Mouse (Mus musculus) liver, embryonic 15.5 days (tissue): ENCODE results near the gene Fbxl17. TPM values are rescaled to one million over a fixed set of nuclear protein-coding genes. Genes with fewer than 3 reads are reported as not detected.

ENCODE experiments used
- ATAC-seq: fragments of 200-750 bp; cut with Nextera tagmentation; 2 replicates; pipeline ENCODE4 v1.8.0; 2017; ENCODE audit warnings: moderate number of reproducible peaks, mild to moderate bottlenecking, moderate library complexity; ENCODE audit not compliant: insufficient read depth
- H3K27ac ChIP-seq: fragments of 300-500 bp; sonication (generic); replicated peaks from 2 replicates; pipeline ENCODE4 v1.5.1; 2015; ENCODE audit warnings: mild to moderate bottlenecking, inconsistent platforms
- H3K27me3 ChIP-seq: fragments of 300-500 bp; sonication (generic); 2 replicates; pipeline ENCODE4 v1.6.1; 2015; ENCODE audit warnings: mild to moderate bottlenecking, inconsistent platforms
- H3K36me3 ChIP-seq: fragments of 300-500 bp; sonication (generic); replicated peaks from 2 replicates; pipeline ENCODE4 v1.6.1; 2015; ENCODE audit warnings: moderate library complexity, mild to moderate bottlenecking, inconsistent platforms
- H3K4me1 ChIP-seq: fragments of 300-500 bp; sonication (generic); replicated peaks from 2 replicates; pipeline ENCODE4 v1.6.1; 2015; ENCODE audit warnings: inconsistent platforms
- H3K4me2 ChIP-seq: fragments of 300-500 bp; sonication (generic); 2 replicates; pipeline ENCODE4 v1.6.1; 2015; ENCODE audit warnings: moderate library complexity, mild to moderate bottlenecking, inconsistent platforms
- H3K4me3 ChIP-seq: fragments of 300-500 bp; sonication (generic); replicated peaks from 2 replicates; pipeline ENCODE4 v1.5.1; 2015; ENCODE audit warnings: mild to moderate bottlenecking, inconsistent platforms
- H3K9ac ChIP-seq: fragments of 300-500 bp; sonication (generic); 2 replicates; pipeline ENCODE4 v1.6.1; 2015; ENCODE audit warnings: moderate library complexity, mild to moderate bottlenecking, inconsistent platforms
- H3K9me3 ChIP-seq: fragments of 300-500 bp; sonication (generic); replicated peaks from 2 replicates; pipeline ENCODE4 v1.6.1; 2016; ENCODE audit warnings: inconsistent platforms
- WGBS: fragments of 180-500 bp; shearing (Covaris S2); methylation state at CpG from one replicate; pipeline ENCODE4 v1.1.7; 2015; ENCODE audit warnings: mixed read lengths; ENCODE audit not compliant: insufficient replicate concordance; 5-methylcytosine and 5-hydroxymethylcytosine counted together
- polyA plus RNA-seq: library from polyadenylated mRNA; unstranded; fragments of >200 nt; fragmentation: Nextera tagmentation; extraction: Ambion mirVana; gene quantifications from 2 replicates; pipeline ENCODE4 v1.2.1, GENCODE M21; 2015

Gene Fbxl17
- polyA plus RNA-seq, 1 experiment from 2014 or later = 1.8 TPM

DNA sequence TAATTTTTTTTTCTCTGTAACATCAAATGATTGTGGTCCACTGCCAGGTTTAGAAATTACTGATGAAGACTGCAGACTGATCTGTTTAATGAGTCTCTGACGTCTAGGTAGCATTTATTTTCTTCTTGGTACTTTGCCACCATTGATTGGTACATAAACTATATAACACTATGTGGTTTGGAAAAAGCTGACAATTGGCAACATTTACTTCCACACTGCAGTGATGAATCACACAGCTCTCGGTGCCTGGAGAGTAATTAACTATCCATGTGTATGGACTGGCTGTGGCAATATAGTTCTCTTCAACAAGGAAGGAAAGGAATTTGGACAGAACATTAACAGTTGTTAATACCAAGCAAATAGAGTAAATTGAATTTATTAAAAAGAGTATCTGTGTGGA is 404.3 kb downstream of the Fbxl17 start:
- no peak overlapping the region for H3K4me2 ChIP-seq
- H3K4me1 ChIP-seq = no peaks in the 10 kb centered on the region
- no peaks in the 10 kb centered on the region for H3K27me3 ChIP-seq
- no peak overlapping the region for H3K4me3 ChIP-seq
- no peaks in the 10 kb centered on the region for H3K9me3 ChIP-seq
- no peak overlapping the region for H3K9ac ChIP-seq
- ATAC-seq = no peak
- 71% methylated on average over 2 of the region's 2 CpGs for WGBS
- no peak overlapping the region for H3K27ac ChIP-seq
- H3K36me3 ChIP-seq = no peaks in the 10 kb centered on the region

DNA sequence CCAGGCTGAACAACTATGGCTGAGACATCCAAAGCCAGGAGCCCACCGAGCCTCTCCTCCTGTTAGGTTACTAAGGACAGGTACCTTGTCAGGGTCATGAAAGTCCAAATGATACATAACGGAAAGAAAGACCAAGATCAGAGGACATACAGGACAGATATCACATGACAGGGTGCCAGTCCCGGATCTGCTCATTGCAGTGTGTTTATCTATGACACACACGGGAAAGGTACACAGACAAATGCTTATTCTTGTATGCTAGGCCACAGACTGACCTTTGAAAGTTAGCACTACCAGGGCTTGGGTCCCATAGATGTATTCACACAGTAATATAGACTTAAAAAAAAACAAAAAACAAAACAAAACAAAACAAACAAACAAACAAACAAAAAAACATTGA is 404.8 kb downstream of the Fbxl17 start:
- Histone ChIP-seq H3K27ac (no peak overlapping the region), H3K27me3 (no peaks in the 10 kb centered on the region), H3K36me3 (no peaks in the 10 kb centered on the region), H3K9me3 (no peaks in the 10 kb centered on the region), H3K9ac (no peak overlapping the region), H3K4me1 (no peaks in the 10 kb centered on the region), H3K4me2 (no peak overlapping the region), H3K4me3 (no peak overlapping the region)
- no peak for ATAC-seq
- 57% methylated on average over 4 of the region's 4 CpGs for WGBS

DNA sequence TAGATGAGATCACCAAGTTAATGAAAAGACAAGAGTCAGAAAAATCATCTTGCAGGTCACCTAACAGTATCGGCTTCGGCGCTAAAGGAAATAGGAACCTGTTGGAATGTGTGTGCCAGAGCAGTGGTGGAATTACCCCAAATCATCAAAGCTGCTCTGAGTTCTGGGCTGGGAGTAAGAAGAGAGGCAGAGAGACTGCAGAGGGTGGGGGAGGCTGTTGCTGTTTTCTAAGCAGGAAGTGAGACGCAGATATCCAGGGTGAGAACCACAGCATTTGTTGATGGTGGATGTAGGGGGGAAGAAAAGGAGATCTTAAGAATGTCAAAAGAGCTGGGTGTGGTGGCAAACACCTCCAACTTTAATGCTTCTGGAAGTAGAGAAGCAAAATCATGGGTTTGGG is 406.6 kb downstream of the Fbxl17 start:
- H3K27me3 ChIP-seq = no peaks in the 10 kb centered on the region
- no peak overlapping the region for H3K4me3 ChIP-seq
- no peak for ATAC-seq
- H3K4me2 ChIP-seq = no peak overlapping the region
- no peak overlapping the region for H3K27ac ChIP-seq
- WGBS = 47% methylated on average over 4 of the region's 4 CpGs
- no peaks in the 10 kb centered on the region for H3K36me3 ChIP-seq
- H3K9ac ChIP-seq = no peak overlapping the region
- H3K4me1 ChIP-seq = no peaks in the 10 kb centered on the region
- no peaks in the 10 kb centered on the region for H3K9me3 ChIP-seq

DNA sequence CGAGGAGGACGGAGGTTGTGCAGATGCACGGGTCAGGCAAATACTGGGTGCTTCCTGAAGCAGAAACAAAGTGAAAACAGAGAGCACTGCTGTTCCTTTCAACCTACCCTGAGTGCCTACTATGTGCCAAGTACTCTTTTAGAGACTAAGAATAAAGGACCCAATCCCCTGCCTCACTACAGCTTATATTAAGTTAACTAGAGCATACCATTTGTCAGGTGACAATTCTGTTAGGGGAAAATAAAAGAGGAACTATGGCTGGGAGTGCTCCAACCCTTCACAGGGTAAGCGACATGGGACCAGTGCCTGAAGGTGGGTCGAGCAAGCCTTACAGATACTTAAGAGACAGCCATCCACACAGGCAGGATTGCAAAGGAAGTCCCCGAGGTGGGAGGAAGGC is 407.0 kb downstream of the Fbxl17 start:
- no peak for ATAC-seq
- Histone ChIP-seq H3K4me2 (no peak overlapping the region), H3K36me3 (no peaks in the 10 kb centered on the region), H3K4me1 (no peaks in the 10 kb centered on the region), H3K9ac (no peak overlapping the region), H3K27me3 (no peaks in the 10 kb centered on the region), H3K27ac (no peak overlapping the region), H3K9me3 (no peaks in the 10 kb centered on the region), H3K4me3 (no peak overlapping the region)
- WGBS = 44% methylated on average over 6 of the region's 6 CpGs

DNA sequence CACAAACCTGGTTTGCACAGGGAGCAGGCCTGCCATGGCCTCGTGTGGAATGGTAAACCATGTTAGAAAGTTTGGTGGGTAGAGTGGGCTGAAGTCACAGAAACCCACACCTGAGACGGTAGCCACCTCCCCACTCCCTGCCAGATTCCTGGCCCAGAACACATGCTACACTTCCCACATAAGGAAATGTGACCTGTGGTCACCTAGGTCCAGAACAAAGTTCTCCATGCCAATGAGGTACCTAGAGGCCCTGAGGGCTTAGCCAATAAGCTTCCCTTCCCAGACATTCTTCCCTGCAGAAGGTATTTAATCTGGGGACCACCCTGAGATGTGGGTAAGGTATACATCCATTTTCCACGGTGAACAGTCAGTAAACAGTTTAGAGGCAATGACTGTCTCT is 409.7 kb downstream of the Fbxl17 start:
- Histone ChIP-seq H3K27me3 (no peaks in the 10 kb centered on the region), H3K27ac (no peak overlapping the region), H3K4me2 (no peak overlapping the region), H3K4me1 (no peaks in the 10 kb centered on the region), H3K9ac (no peak overlapping the region), H3K4me3 (no peak overlapping the region), H3K36me3 (no peaks in the 10 kb centered on the region), H3K9me3 (no peaks in the 10 kb centered on the region)
- ATAC-seq = no peak
- 62% methylated on average over 3 of the region's 3 CpGs for WGBS

DNA sequence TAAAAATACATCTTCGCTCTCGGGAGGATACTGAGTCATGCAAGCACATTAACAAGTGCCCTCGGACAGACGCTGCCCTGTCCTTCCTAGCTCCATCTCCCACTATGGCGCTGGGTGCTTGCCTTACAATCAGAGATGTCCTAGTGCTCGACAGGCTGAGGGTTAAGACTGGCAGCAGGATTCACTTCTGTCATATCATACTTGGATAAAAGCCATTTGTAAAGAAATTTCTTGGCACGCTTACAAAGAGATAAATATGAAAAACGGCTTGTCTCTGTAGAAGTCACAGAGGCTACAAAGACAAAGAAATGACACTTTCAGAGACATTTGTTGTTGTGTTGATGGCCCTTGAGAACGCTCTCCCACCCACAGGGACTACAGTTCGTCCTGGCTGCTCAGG is 412.6 kb downstream of the Fbxl17 start:
- H3K4me1 ChIP-seq = no peaks in the 10 kb centered on the region
- no peak overlapping the region for H3K4me3 ChIP-seq
- 71% methylated on average over 10 of the region's 10 CpGs for WGBS
- no peaks in the 10 kb centered on the region for H3K27me3 ChIP-seq
- H3K27ac ChIP-seq = no peak overlapping the region
- no peak for ATAC-seq
- H3K9ac ChIP-seq = no peak overlapping the region
- no peaks in the 10 kb centered on the region for H3K36me3 ChIP-seq
- no peak overlapping the region for H3K4me2 ChIP-seq
- H3K9me3 ChIP-seq = no peaks in the 10 kb centered on the region

DNA sequence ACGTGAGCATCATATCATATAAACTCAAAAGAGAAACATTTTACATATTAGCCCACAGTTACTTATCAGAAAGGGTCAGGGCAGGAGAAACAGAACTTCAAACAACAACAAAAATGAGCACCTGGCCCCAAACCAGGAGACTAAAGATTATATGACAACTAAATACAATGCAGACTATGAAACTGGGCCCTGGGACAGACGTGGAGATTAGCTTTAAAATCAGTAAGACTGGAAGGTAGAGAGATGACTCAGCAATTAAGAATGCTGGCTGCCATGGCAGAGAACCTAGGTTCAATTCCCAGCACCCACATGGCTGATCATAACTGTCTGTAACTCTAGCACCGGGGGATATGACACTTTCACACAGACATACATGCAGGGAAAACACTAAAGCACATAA is 413.3 kb downstream of the Fbxl17 start:
- no peak for ATAC-seq
- Histone ChIP-seq H3K4me1 (no peaks in the 10 kb centered on the region), H3K9ac (no peak overlapping the region), H3K9me3 (no peaks in the 10 kb centered on the region), H3K4me2 (no peak overlapping the region), H3K4me3 (no peak overlapping the region), H3K36me3 (no peaks in the 10 kb centered on the region), H3K27ac (no peak overlapping the region), H3K27me3 (no peaks in the 10 kb centered on the region)
- 42% methylated on average over 3 of the region's 3 CpGs for WGBS

DNA sequence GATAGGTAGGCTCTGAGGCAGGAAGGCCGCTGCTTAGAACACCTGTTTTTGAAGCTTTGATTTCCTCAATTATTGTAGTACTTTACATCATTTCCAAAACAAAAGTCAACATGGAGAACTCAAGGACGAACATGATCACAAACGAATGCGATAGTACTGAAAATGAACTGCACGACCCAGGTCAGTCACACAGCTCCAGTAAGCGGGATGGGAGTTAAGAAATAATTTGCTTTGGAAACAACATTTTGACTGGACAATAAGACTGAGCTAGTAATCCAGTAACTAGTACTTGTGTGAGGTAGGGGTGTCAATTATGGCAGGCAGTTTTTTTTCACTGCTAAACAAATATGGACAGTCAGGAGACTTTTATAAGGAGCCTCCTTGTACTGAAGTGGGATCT is 414.6 kb downstream of the Fbxl17 start:
- no peak overlapping the region for H3K27ac ChIP-seq
- ATAC-seq = no peak
- H3K4me2 ChIP-seq = no peak overlapping the region
- H3K4me1 ChIP-seq = no peaks in the 10 kb centered on the region
- H3K36me3 ChIP-seq = no peaks in the 10 kb centered on the region
- no peaks in the 10 kb centered on the region for H3K27me3 ChIP-seq
- 76% methylated on average over 6 of the region's 6 CpGs for whole genome bisulfite sequencing
- H3K4me3 ChIP-seq = no peak overlapping the region
- H3K9me3 ChIP-seq = no peaks in the 10 kb centered on the region
- H3K9ac ChIP-seq = no peak overlapping the region

DNA sequence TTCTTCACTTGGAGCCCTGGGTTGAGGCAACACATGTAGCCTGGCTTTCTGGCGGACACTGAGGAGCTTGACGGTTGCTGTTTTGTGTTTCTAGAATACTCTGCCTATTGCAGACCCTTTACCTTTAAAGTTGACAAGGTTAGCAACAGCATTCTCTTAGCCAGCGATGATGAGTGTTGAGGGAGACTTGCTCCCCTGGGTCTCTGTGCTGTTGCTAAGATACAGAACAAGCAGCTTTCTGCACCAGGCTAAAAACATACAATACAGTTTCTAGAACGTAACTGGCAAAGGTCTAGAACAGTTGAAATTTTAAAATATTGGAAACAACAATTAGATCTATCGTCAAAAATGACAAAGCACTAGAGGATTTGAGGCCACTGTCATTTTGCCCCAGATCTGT is 420.7 kb downstream of the Fbxl17 start:
- H3K4me1 ChIP-seq = no peaks in the 10 kb centered on the region
- H3K9me3 ChIP-seq = no peaks in the 10 kb centered on the region
- no peak overlapping the region for H3K4me2 ChIP-seq
- H3K4me3 ChIP-seq = no peak overlapping the region
- no peaks in the 10 kb centered on the region for H3K36me3 ChIP-seq
- 72% methylated on average over 5 of the region's 5 CpGs for WGBS
- no peak overlapping the region for H3K9ac ChIP-seq
- ATAC-seq = no peak
- no peaks in the 10 kb centered on the region for H3K27me3 ChIP-seq
- no peak overlapping the region for H3K27ac ChIP-seq

DNA sequence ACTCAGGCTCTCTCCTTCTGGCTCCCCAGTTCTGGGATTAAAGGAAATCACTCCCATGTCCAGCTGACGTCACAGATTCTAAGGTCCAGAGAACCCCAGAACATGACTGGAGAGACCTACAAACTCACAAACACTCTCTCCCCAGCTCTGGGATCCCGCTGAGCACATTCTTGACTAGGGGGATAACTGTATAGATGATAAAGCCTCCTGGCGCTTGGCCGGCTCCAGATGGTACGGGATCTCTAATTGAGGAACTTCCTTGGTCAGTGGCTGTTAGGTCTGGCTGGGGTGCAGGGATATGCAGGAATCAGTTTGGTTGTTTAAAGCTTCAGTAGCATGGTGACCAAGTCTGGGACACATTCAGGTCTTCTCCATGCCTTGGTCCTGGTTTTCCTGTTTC is 422.3 kb downstream of the Fbxl17 start:
- no peaks in the 10 kb centered on the region for H3K4me1 ChIP-seq
- no peak overlapping the region for H3K9ac ChIP-seq
- ATAC-seq = no peak
- H3K4me2 ChIP-seq = no peak overlapping the region
- H3K9me3 ChIP-seq = no peaks in the 10 kb centered on the region
- no peaks in the 10 kb centered on the region for H3K36me3 ChIP-seq
- no peak overlapping the region for H3K27ac ChIP-seq
- H3K27me3 ChIP-seq = no peaks in the 10 kb centered on the region
- no peak overlapping the region for H3K4me3 ChIP-seq
- WGBS = 80% methylated on average over 5 of the region's 5 CpGs

DNA sequence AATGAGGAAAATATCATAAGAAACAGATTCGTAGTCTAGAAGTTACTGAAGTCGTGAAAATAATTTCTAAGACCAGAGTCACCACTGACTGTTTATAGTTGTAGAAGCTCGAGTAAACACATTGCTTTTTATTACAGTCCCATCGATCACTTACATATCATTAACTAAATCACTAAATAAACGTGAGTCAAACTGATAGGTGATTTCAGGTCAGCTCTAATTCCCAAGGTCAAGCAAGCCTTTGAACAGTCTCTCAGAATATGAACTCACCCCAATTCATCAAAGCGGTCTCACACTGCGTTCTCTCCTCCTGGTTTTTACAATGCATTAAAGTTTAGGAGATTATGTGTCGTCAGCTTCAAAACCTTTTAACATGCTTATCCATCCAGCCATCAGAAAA is 423.2 kb downstream of the Fbxl17 start:
- H3K9me3 ChIP-seq = no peaks in the 10 kb centered on the region
- no peaks in the 10 kb centered on the region for H3K36me3 ChIP-seq
- H3K4me1 ChIP-seq = no peaks in the 10 kb centered on the region
- H3K4me2 ChIP-seq = no peak overlapping the region
- no peak overlapping the region for H3K4me3 ChIP-seq
- H3K27ac ChIP-seq = no peak overlapping the region
- no peak overlapping the region for H3K9ac ChIP-seq
- WGBS = 60% methylated on average over 8 of the region's 8 CpGs
- ATAC-seq = no peak
- no peaks in the 10 kb centered on the region for H3K27me3 ChIP-seq

DNA sequence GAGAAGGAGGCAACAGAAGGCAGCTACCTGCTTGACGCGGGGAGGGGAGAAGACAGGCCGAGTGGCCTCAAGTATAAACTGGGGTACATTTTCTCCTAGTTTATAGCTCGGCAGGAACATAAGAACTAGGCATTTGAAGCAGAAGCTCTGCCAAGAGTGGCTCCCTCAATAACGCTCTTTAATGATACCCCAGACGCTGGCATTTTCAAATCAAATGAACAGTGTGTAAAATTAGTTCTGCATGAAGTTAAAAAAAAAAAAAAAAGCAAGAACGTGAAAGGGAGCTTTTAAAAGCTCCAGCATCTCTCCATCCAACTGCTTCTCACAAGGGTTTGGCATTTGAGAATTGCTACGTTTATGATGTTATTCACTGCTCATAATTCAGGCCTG is 423.8 kb downstream of the Fbxl17 start:
- H3K27me3 ChIP-seq = no peaks in the 10 kb centered on the region
- H3K36me3 ChIP-seq = no peaks in the 10 kb centered on the region
- H3K4me3 ChIP-seq = no peak overlapping the region
- no peak overlapping the region for H3K4me2 ChIP-seq
- H3K4me1 ChIP-seq = no peaks in the 10 kb centered on the region
- H3K27ac ChIP-seq = no peak overlapping the region
- H3K9me3 ChIP-seq = no peaks in the 10 kb centered on the region
- H3K9ac ChIP-seq = no peak overlapping the region
- ATAC-seq = no peak
- 73% methylated on average over 8 of the region's 8 CpGs for WGBS
